Mouse (Mus musculus) megakaryocyte, embryonic 14.5 days (primary cell): Measurements from ENCODE around the gene Pkd2l1.

Experiments used
- FLI1 ChIP-seq: IDR thresholded peaks from 2 replicates; pipeline ENCODE4 v1.6.1; 2012; ENCODE audit warnings: low read length, inconsistent platforms, mixed read lengths
- GATA1 ChIP-seq: IDR thresholded peaks from 3 replicates; pipeline ENCODE4 v1.6.1; 2012; ENCODE audit warnings: mixed read lengths, low read length, inconsistent platforms, borderline replicate concordance

- no peak for TF ChIP-seq GATA1
- TF ChIP-seq FLI1: no peak
These were observed 47.9 kb downstream of the Pkd2l1 start for GRCm38 (mm10) chr19:44144366-44144765.
